Mouse (Mus musculus): Measurements from ENCODE around the gene Rtca.
A peak's percentile ranks its signal among the peaks of the same experiment; 100 is the strongest.

Rtca gene

DNA sequence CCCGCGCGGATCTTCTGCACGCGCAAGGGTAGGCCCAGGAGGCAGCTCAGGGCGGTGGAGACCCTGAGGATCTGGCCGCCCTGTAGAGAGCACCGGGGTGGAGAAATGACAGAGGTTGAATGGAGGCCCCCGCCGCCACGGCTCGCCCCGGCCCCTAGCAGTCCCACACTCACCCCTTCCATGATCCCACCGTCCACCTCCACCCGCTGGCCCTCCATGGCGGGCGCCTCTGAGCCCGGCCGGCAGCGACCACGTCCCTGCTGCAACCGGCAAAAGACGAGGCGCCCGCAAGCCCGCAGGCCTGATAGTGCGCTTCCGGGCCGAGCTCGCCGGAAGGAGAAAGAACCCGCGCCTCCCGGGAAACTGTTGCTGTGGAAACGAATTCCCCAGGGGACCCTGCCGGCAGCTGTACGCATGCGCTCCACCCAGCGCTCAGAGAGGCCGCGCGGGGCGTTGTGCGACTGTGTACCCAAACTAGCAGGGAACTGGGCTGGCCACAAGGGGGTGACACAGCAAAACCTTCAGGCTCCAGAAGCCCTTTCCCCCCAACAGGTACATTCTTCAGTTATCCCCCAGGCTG, at the start of gene Rtca:
TSS of gene Rtca (minus strand) at position 437 of the 580 bp plus-strand sequence.
- DNase-seq (ENCODE audit: low spot score in 2 of 2), result peak; percentile 96 to 99

GRCm38 (mm10) chr3:116551362-116551761, 43.4 kb upstream of the Rtca start:
- DNase-seq (ENCODE audit: low spot score in 2 of 2), result no peak

DNA sequence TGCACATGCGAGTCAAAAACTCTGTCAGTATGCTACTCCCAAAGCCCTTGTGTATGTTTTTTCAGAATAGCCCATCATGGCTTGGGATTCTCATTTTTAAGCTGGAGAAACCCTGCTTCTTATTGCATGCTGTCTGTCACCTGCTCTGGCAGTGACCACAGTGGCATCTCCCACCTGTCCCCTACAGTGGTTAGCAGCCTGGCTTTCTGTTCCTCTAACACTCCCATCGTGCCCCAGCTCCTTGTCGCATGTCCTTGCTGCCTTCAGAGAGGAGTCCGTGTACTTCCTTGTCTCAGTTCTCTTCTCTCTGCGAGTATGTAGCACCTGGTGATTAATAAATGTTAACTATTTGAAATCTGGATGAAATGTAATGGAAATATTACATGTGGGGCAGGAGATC, 39.4 kb upstream of the Rtca start:
- DNase-seq (ENCODE audit: low spot score in 2 of 2), result no peak

DNA sequence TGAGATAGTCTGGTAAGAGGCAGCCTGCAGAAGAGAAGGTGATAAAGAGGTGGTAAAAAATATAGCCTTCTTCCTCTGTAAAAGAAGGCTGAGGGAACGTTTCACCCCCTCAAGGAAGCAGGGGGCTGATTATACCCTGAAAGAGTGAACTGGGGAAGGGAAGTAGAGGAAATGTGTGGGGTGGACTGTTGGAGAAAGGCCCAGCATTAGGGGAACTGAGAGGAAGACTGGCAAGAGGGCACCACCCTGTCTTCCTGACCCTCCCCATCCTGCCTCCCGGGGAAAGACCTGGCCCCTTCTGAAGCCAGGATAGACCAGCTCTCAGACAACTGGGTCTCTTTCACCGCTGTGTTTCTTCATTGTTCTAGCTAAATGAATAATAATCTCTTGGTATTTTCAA, 34.5 kb upstream of the Rtca start:
- DNase-seq (ENCODE audit: low spot score in 2 of 2), result no peak

GRCm38 (mm10) chr3:116542070-116542469, 34.1 kb upstream of the Rtca start:
- no peak for DNase-seq (ENCODE audit: low spot score in 2 of 2)

GRCm38 (mm10) chr3:116537200-116537573, 29.2 kb upstream of the Rtca start:
- DNase-seq (ENCODE audit: low spot score in 2 of 2), result no peak

DNA sequence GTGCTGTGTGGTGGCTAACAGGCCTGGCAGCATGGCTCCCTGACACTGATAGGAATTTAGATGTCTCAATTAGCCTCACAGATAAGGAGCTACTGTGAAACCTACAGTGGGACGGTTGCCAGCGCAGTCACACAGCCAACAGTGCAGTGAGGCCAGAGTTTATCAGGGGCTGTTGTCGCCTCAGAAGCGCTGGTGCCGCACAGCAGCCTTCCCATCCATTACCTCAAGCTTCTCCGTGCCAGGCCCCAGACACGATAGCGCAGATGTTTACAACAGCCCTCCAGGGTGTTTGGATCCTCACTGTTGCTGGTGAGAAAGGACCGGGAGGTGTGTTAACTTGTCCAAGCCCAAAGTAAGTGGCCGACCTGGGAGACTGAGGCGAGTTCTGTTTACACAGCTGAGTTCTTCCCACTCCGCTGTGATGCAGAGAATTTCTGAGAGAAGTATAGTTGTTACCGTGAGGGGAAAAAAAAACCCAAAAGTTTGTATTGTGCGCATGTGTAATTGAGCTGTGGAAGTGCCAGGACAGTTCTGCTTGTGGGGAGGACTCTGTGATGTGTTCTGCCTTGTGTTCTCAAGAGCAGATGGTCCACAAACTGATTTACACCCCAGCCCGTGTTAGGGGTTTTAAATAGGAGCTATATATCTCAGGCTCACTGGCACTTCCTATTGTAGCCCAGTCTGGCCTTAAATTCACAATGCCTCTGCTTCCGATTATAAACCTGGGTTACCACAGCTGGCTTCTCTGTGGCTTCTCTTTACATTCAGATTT, 28.6 kb upstream of the Rtca start:
- DNase-seq (ENCODE audit: low spot score in 2 of 2), result peak in 1 of 2 experiments; percentile 54

GRCm38 (mm10) chr3:116530826-116531225, 22.8 kb upstream of the Rtca start:
- no peak for DNase-seq (ENCODE audit: low spot score in 2 of 2)

GRCm38 (mm10) chr3:116529741-116530140, 21.7 kb upstream of the Rtca start:
- DNase-seq (ENCODE audit: low spot score in 2 of 2), result no peak

- no peak for DNase-seq (ENCODE audit: low spot score in 2 of 2)
Measured at GRCm38 (mm10) chr3:116520141-116520761, 12.2 kb upstream of the Rtca start.

DNA sequence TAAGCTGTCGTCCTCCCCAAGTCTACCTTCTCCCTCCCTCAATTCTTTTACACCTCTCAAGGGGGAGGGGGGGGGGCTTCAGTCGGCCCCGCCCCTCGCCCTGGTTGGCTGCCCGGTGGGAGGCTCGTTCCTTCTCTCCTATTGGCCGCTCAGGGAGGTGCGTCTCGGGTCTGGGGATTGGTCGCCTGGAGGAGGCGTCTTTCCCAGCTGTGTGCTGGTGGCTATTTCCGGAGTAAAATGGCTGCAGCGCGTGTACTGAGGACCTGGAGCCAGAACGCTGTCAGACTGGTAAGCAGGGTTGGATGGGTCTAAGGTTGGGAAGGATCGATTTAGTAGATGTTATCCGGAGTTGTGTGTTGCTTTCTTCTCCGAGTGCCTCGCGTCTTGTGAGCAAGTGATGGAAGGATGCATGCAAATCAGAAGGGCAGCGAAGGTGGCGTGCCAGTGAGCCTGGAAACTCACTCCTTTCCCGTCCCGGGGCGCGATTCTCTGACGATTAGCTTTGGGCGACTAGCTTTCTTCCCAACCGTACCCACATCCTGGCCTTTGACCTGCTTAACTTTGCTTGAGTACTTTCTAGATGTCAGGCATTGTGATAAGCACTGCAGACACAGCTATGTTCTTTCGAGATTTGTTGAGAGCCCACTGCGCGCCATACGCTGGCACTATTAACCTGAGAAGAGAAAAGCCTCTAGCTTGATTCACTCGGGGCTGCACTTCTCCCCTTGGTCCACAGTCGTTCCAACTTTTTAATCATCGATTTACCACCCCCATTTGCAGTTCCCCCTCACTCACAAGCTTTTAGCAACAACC, 5.1 kb upstream of the Rtca start, which contains the start of gene Dbt:
TSS of gene Dbt (plus strand) at position 167 of the 813 bp plus-strand sequence.
- DNase-seq (ENCODE audit: low spot score in 2 of 2), result peak; percentile 78 to 86

DNA sequence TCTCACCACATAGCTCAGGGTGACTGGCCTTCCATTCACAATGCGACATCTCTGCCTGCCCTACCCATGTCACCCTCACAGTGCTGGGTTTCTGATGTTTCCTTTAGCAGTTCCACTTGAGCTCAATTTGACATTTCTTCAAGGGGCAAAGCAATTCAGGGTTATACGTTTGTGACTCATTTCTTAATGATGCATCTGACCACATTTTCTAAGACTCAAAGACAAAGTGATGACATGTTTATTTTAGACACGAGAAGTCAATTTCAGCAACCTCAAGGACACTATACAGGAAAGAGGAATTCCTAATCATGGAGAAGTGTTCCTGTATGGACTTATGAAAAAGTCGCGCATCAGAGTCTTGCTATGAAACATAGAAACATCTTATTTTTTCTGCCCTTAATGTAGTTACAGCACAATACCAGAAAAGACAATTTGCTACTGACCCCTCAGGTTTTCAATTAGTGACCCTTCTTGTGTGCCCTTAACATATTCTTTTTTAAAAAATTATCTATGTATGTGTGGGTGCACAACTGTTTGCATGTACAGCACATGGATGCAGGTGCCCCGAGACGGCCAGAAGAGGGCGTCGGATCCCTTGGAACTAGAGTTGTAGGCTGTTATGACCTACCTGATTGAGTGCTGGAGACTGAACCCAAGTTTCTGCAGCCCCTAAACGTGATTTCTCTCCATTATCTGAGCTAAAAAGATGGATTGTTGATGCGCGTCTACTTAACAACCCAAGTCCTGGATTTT, 4.3 kb upstream of the Rtca start:
- peak in 1 of 2 experiments; percentile 32 for DNase-seq (ENCODE audit: low spot score in 2 of 2)

DNA sequence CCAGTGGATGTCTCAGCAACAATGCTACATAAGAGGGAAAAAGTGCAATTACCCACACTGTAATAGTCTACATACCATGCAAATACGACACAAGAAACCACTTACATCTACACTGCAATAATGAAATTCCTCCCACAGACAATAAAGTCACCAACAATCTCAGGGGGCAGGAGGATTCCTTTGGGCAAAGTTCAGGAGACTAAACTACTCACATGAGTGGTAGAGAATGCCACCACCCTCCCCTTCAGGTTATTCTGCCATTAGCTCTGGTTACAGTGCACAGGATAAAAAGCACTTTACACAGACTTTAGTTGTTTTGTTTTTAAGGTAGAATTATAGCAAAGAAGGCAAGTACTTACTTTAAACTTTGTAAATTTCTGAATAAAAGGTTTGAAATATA, 12.3 kb downstream of the Rtca start:
- no peak for DNase-seq (ENCODE audit: low spot score in 2 of 2)

DNA sequence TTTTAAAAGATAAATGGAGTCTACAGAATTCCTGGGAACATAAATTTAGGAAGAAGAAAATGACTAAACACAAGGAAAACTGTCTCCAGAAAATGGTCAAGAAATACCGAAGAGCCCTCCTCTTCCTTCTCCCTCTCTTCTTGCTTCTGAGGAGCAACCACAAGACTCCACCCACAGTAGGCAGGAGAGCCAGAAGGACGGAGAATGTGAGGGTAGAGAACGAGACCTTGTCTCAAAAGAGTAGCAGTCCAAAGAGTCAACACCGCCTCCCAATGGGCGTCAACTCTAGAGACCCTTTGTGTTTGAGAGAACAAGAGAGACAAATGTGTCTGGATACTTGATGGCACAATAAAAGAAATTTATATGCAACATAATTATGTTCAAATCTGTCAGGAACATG, 14.3 kb downstream of the Rtca start:
- DNase-seq (ENCODE audit: low spot score in 2 of 2), result no peak

DNA sequence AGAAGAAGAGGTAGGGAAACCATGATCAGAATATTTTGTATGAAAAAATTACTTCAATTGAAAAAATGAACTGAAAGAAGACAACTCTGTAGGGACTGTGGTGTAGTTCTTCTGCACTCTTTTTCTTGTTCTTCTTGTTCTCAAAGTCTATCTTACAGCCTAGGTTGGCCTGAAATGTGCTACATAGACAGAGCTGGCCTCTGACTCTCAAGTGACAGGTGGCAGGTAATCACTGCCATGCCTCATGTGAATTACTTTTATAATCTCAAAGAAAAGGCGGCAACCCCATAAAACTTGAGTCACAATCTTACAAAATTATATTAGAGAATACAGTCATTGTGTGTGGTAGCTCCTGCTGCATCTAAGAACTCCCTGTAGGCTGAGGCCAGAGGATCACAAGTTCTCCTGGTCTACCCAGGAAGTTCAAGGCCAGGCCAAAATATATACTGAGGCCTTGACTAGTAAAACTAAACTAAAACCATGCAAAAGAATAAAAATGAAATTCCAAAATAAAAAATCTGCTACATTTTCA, 16.0 kb downstream of the Rtca start:
- DNase-seq (ENCODE audit: low spot score in 2 of 2), result no peak

- DNase-seq (ENCODE audit: low spot score in 2 of 2), result no peak
Measured at GRCm38 (mm10) chr3:116490920-116491319, 17.1 kb downstream of the Rtca start.

- no peak for DNase-seq (ENCODE audit: low spot score in 2 of 2)
Measured at GRCm38 (mm10) chr3:116483271-116483670, 24.7 kb downstream of the Rtca start.

GRCm38 (mm10) chr3:116482724-116483123, 25.3 kb downstream of the Rtca start:
- DNase-seq (ENCODE audit: low spot score in 2 of 2), result no peak

DNA sequence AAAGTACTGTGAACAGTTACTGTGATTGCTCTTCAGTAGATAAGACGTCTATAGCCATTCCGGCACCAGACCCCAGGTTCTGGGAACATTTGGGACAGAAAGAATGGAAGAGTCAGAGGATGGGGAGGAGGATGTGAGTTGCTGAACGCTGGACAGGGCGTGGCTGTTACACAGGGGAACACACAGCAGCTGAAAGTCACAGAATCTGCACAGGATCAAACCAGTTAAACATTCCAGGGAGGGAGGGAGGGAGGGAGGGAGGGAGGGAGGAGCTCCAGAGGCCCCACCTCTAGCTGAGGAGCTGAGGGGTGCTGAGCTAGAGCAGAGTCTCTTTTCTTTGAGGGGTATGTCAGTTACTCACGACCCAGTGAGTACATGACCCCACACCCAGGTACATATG, 27.1 kb downstream of the Rtca start:
- DNase-seq (ENCODE audit: low spot score in 2 of 2), result no peak

- DNase-seq (ENCODE audit: low spot score in 2 of 2), result no peak
Measured at GRCm38 (mm10) chr3:116480119-116480518, 27.9 kb downstream of the Rtca start.

- DNase-seq (ENCODE audit: low spot score in 2 of 2), result no peak
Measured at GRCm38 (mm10) chr3:116477351-116477750, 30.7 kb downstream of the Rtca start.
